Mouse (Mus musculus): ENCODE results near the gene Il2rg.

DNA sequence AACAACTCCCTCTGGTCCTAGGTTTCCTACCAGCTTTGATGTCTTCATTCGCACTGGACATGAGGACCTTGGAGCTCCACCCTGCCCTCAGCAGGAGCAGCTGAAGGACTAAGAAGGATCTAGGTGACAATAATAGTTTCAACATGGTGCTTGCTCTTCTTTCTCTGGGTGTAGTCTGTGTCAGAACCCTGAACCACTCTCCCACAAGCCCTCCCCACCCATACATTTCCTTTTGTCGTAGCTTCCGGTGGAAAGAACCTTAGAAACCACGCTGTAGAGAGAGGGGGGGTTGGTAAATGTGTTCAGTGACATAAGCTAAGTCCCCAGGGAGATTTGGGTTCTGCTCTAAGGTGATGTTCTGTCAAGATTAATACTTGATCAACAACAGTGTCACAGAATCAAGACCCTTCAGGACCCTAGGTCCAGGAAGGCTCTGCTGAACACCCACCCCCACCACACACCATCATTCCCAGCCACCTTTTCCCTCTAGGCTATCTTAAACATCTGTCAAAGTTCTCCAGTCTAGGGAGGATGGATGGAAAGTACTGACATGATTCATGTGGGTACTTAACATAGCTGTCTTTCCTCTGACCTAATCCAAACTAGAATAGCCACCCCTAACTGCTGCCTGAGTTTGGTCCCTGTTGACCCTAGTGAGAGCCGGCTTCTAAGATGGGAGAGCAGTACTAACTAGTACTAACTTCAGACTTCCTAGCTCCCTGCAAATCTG, at the start of gene Il2rg:
- TF ChIP-seq POLR2A (IDR thresholded peaks at IDR 0.05; ENCODE audit: low read depth, low read length) = peak; percentile 76
- TF ChIP-seq ETS1 (conservative IDR thresholded peaks at IDR 0.05; ENCODE audit: low read depth, low read length) = peak; percentile 75
- TF ChIP-seq KAT2A (IDR thresholded peaks at IDR 0.05; ENCODE audit: insufficient replicate concordance, low read length) = 0 out of 2 replicates have a peak, but pooled peaks have one; percentile 42
- peak; percentile 30; the same call in 1 of the 2 replicates for TF ChIP-seq MAX (IDR thresholded peaks at IDR 0.05; ENCODE audit: low read length)
- TF ChIP-seq ZC3H11A (IDR thresholded peaks at IDR 0.05; ENCODE audit: low read depth, low read length) = no peak
- TF ChIP-seq CTCF (conservative IDR thresholded peaks at IDR 0.05 in 1 of 2, IDR thresholded peaks at IDR 0.05 in 1 of 2; ENCODE audit: low read depth in 2 of 2, low read length in 2 of 2) = no peak
- TF ChIP-seq CHD2 (IDR thresholded peaks at IDR 0.05; ENCODE audit: low read length) = peak; percentile 83
- no peak for TF ChIP-seq CHD1 (IDR thresholded peaks at IDR 0.05; ENCODE audit: low read depth, low read length)
- TF ChIP-seq USF1 (IDR thresholded peaks at IDR 0.05; ENCODE audit: low read depth, low read length) = no peak
- no peak for TF ChIP-seq NRF1 (IDR thresholded peaks at IDR 0.05; ENCODE audit: low read depth, low read length)
- peak; percentile 74; the same call in 1 of the 2 replicates for TF ChIP-seq POLR2AphosphoS2 (IDR thresholded peaks at IDR 0.05; ENCODE audit: low read depth, low read length)
- TF ChIP-seq MYC (IDR thresholded peaks at IDR 0.05; ENCODE audit: low read depth, low read length) = peak; percentile 85

Data from CH12.LX (cell line).